Mouse (Mus musculus) inflammation-experienced regulatory T-cells, adult 16 weeks (primary cell): Measurements from ENCODE around the gene 1810037I17Rik. TPM values are rescaled to one million over a fixed set of nuclear protein-coding genes. Genes with fewer than 3 reads are reported as not detected.

Source experiments
- polyA plus RNA-seq: library from polyadenylated mRNA; unstranded; fragments of 100-300 nt; shearing (Covaris generic); gene quantifications from one replicate; pipeline ENCODE4 v1.2.1, GENCODE M21; 2017

1810037I17Rik gene
- polyA plus RNA-seq, result 98.3 TPM

GRCm38 (mm10) chr3:122924009-122924914, at the start of gene 1810037I17Rik:
Gene 1810037I17Rik, plus strand, starts transcription at chr3:122924203.

GRCm38 (mm10) chr3:122894772-122895171, 29.2 kb upstream of the 1810037I17Rik start, which contains the start of gene Fabp2:
Gene Fabp2, plus strand, starts transcription at chr3:122895072.

GRCm38 (mm10) chr3:122919260-122919659, 4.7 kb upstream of the 1810037I17Rik start, which contains the start of gene Gm10959:
Gene Gm10959, minus strand, starts transcription at chr3:122919360.

Other genes with a start within 250 kb of the 1810037I17Rik start
- gene Pde5a, start 195.3 kb upstream of the 1810037I17Rik start, polyA plus RNA-seq, result 0.15 TPM
- not detected for gene Fabp2, start 29.1 kb upstream of the 1810037I17Rik start, polyA plus RNA-seq
- gene Gm10959, start 4.8 kb upstream of the 1810037I17Rik start, polyA plus RNA-seq, result not detected
- gene Usp53, start 60.3 kb downstream of the 1810037I17Rik start, polyA plus RNA-seq, result 20.2 TPM
- gene Myoz2, start 110.8 kb downstream of the 1810037I17Rik start, polyA plus RNA-seq, result not detected